Mouse (Mus musculus) left cerebral cortex, postnatal 10 days (tissue): ENCODE measurements around the gene Ets1. TPM values are rescaled to one million over a fixed set of nuclear protein-coding genes. Genes with fewer than 3 reads are reported as not detected.
A peak's percentile ranks its signal among the peaks of the same experiment; 100 is the strongest.

Source experiments
- DNase-seq, 2 experiments: peaks; one replicate each; pipeline ENCODE4 v3.0.0; 2021 to 2022; ENCODE audit warnings: low spot score in 2 of 2, mixed read lengths in 1 of 2; ENCODE audit errors: extremely low spot score in 1 of 2
- intact Hi-C: fragments of 180-260 bp; cut with DNase I; formaldehyde crosslinking; loops from one replicate; pipeline ENCODE4 v1.15.1; 2025
- total RNA-seq, 2 experiments: library from RNA; stranded (reverse); gene quantifications; 2 replicates each; pipeline ENCODE4 v1.2.3; 2021

The Ets1 gene
- total RNA-seq, 2 experiments from 2014 or later: 19.0 to 24.7 TPM

DNA sequence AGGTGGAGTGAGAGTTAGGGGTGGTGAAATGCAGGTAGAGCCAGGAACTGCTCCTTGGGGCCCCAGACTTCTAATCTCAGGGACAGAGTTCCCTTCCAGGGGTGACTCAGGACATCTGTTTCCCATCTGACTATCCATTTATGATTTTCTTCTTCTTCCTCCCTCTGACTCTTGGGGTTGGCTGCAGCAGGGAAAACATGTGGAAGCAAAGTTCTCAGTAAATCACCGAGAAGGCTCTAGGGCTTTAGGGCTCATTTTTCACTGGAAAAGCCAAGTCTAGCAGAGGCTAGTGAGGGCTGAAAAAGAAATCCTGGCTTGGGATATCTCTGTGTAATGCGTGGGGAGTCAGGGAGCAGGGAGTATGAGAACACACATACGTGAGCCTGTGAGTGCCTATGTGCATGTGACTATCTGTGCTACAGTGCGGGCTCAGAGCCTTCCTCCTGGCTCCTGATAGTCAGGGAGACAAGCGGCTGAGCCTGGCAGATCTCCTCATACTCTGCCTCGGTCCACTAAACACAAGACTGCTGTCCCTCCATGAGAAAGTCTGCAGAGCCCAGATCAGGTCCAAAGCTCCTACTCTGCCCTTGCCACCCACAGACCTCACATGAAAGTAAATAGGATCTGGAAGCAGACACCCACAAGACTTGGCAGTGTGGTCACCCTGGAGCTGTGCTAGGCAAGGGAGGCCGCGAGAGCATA, 146.5 kb downstream of the Ets1 start:
- DNase-seq: no peak
- intact Hi-C loops: no loop called here

DNA sequence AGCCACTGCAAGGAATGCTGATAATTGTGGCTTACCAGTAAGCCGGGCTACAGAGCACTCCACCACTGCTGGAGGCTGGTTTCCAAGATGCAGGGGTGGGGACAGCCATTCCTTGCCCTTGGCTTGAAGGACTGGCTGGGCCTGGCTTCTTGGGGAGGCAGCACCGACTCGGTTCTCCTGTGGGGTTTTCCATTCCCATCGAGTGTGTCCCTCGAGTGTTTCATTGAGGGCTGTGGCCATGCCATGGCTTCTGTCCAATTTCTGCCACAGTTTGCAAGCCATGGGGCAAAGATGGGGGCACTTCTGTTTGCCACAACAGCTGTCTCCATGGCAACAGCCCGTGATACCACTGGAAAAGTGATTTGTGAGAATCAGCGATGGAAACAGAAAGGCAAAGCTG, 151.1 kb downstream of the Ets1 start:
- intact Hi-C loops: no loop called here
- no peak for DNase-seq

DNA sequence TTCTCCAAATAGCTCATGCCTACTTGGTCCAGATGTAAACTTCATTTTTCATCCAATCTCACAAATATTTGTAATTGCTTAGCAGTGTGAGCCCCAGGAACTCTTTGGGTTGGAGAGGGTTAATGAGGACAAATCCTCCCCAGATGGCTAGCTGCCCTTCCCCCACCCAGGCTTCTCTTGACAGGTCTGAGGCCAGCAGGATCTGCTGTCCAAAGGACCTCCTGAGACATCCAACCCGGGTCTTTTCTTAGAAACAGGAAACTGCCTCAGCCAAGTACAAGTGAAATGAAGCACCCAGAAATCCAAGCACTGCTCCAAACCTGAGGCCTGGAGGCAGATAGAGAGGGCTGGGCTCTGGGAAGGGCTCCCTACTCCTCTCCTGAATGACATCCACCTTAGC, 151.6 kb downstream of the Ets1 start:
- intact Hi-C loops: no loop called here
- DNase-seq: peak in 1 of 2 experiments; percentile 64

DNA sequence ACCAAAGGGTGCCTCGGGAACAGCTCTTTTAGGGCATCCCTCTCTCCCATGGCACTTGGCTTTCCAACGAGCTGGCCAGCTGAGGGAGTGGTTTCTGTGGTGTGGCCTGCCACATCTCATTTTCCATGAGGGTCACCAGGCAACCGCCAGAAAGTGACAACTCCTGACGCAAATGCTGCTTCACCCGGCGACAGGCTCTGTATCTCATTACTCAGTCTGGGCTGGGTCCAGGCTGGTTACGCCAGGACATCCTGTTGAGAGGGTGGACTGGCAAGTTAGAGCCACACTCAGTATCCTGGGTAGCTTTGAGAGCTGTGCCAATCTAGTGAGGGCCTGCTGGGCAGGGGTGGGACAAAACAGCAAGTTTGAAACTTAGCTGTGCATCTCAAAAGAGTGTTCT, 153.3 kb downstream of the Ets1 start:
- intact Hi-C loops: no loop called here
- DNase-seq: no peak

DNA sequence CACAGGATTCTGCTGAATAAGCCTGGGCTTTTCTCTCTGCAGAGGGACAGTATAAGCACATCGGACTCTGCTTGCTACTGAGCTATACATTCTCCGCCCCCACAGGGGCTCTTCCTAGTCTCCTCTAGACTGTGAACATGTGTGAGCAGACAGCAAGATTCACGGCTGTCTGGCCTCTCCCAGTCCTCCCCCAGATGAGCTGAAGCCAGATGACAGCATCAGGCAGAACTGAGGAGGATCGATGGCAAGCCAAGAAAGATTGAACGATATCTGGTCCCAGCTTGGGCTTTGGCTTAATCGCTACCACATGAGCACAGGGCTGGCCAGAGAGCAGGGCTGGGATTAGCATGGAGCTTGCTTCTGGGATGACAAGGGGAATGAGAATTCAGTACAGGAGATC, 155.7 kb downstream of the Ets1 start:
- no peak for DNase-seq

DNA sequence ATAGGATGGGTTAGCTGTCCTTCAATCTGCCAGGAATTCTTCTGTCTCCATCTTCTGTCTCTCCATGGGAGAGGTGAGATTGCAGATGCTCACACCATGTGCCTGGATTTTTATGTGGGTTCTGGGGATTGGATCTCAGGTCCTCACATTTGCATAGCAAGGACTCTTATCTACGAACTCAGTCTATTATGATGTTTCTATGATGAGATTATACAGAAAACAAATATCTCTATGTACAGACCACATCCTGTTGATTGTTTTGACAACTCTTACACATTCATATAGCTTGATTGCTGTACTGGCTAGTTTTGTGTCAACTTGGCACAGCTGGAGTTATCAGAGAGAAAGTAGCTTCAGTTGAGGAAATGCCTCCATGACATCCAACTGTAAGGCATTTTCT, 162.2 kb downstream of the Ets1 start:
- no peak for DNase-seq
- intact Hi-C loops: no loop called here

More for the DNA sequence above, 155.7 kb downstream of the Ets1 start:
- intact Hi-C loops: no loop called here

DNA sequence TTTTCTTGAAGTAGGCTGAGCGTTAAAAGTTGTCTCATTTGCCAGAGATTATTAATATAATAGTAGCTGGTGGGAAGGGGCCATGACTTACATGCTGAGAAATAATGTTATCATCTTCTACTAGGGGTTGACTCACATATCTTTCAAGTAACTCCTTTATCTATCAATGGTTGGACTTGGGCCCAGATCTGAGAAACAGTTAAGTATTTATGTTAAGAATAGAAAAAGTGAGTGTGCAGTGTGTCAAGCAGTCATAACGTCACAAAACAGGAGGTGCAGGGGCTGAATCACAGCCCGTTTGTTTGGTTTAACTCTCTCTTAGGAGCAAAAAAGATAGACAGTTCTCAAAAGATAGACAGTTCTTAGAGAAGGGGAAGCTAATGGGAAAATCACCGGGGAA, 170.1 kb downstream of the Ets1 start:
- no peak for DNase-seq
- intact Hi-C loops: no loop called here

Other genes starting within 250 kb of the Ets1 start
- 10 to 100 TPM in 1 of 2 experiments, 1 to 10 TPM in 1; 8.6 to 12.0 TPM for gene Fli1, start 93.4 kb upstream of the Ets1 start, total RNA-seq